Mouse (Mus musculus) heart, adult 2 months (tissue): ENCODE results near the gene Mreg. TPM values are rescaled to one million over a fixed set of nuclear protein-coding genes. Genes with fewer than 3 reads are reported as not detected.
A peak's percentile ranks its signal among the peaks of the same experiment; 100 is the strongest.
"Not testable (repeated sequence)": the region's sequence is repeated elsewhere in the genome, so short reads cannot be mapped to it uniquely, and the experiment has no call there.

Experiments
- DNase-seq, 2 experiments: peaks; one replicate each; pipeline ENCODE4 v3.0.0; 2021
- H3K27ac ChIP-seq: fragments of 200-600 bp; 2 replicates; pipeline ENCODE4 v1.8.1; 2022
- H3K27me3 ChIP-seq: fragments of 200-500 bp; 2 replicates; pipeline ENCODE4 v1.6.1; 2012; ENCODE audit warnings: mild to moderate bottlenecking, low read length, inconsistent platforms, mixed read lengths; ENCODE audit not compliant: control insufficient read depth, insufficient read depth
- H3K36me3 ChIP-seq: fragments of 200-500 bp; 2 replicates; pipeline ENCODE4 v1.6.1; 2012; ENCODE audit warnings: low read length, inconsistent platforms; ENCODE audit not compliant: control insufficient read depth, insufficient read depth
- H3K4me1 ChIP-seq: fragments of 200-500 bp; 2 replicates; pipeline ENCODE4 v1.6.1; 2011; ENCODE audit warnings: low read length; ENCODE audit not compliant: control insufficient read depth, insufficient read depth
- H3K4me3 ChIP-seq: fragments of 200-600 bp; 2 replicates; pipeline ENCODE4 v1.8.1; 2022
- H3K79me2 ChIP-seq: fragments of 200-500 bp; replicated peaks from 2 replicates; pipeline ENCODE4 v1.6.1; 2012; ENCODE audit warnings: mild to moderate bottlenecking, inconsistent platforms, low read length, moderate library complexity, mixed read lengths; ENCODE audit not compliant: control insufficient read depth, insufficient read depth
- H3K9ac ChIP-seq: fragments of 200-500 bp; 2 replicates; pipeline ENCODE4 v1.6.1; 2012; ENCODE audit warnings: low read depth, mild to moderate bottlenecking, control low read depth, inconsistent platforms, low read length, mixed read lengths
- CTCF ChIP-seq: fragments of 200-600 bp; IDR thresholded peaks from 2 replicates; pipeline ENCODE4 v1.8.1; 2022; ENCODE audit warnings: antibody characterized with exemption, mild to moderate bottlenecking, moderate library complexity
- EP300 ChIP-seq: fragments of 200-500 bp; IDR thresholded peaks from 2 replicates; pipeline ENCODE4 v1.6.1; 2011; ENCODE audit warnings: low read depth, low read length, control low read depth; ENCODE audit not compliant: insufficient read depth
- POLR2A ChIP-seq: fragments of 200-500 bp; IDR thresholded peaks from 2 replicates; pipeline ENCODE4 v1.6.1; 2011; ENCODE audit warnings: mild to moderate bottlenecking, low read depth, low read length, control low read depth; ENCODE audit not compliant: insufficient read depth
- WGBS: fragments of 180-500 bp; shearing (Covaris S2); methylation state at CpG from one replicate; pipeline ENCODE4 v1.1.7; 2018; 5-methylcytosine and 5-hydroxymethylcytosine counted together
- intact Hi-C: fragments of 180-260 bp; cut with DNase I; formaldehyde crosslinking; loops from one replicate; pipeline ENCODE4 v1.15.1; 2025
- polyA plus RNA-seq: library from polyadenylated mRNA; depleted of rRNA; stranded (reverse); fragments of >200 nt; gene quantifications from 2 replicates; pipeline ENCODE4 v1.2.3, GENCODE M21; 2012
- total RNA-seq, 2 experiments: library from RNA; stranded (reverse); gene quantifications; 2 replicates each; pipeline ENCODE4 v1.2.3; 2021

Mreg gene
- total and polyA plus RNA-seq, 3 experiments, result 14.9 to 34.8 (median 31.1) TPM

GRCm38 (mm10) chr1:72238016-72238580 is 26.0 kb upstream of the Mreg start:
- H3K9ac ChIP-seq, result no peak overlapping the region
- H3K36me3 ChIP-seq, result no peaks in the 10 kb centered on the region
- H3K4me3 ChIP-seq, result no peak overlapping the region
- intact Hi-C loops, result loop anchor here (5.0 kb wide), 1 partner anchor 69 kb away; the partner anchor contains the start of gene Xrcc5
- no peak for DNase-seq
- no peaks in the 10 kb centered on the region for H3K79me2 ChIP-seq
- WGBS, result 79% methylated on average over 10 of the region's 10 CpGs
- no peak overlapping the region for H3K27ac ChIP-seq
- TF ChIP-seq CTCF, result no peak
- no peak for TF ChIP-seq EP300
- TF ChIP-seq POLR2A, result no peak
- no peaks in the 10 kb centered on the region for H3K4me1 ChIP-seq
- H3K27me3 ChIP-seq, result no peaks in the 10 kb centered on the region

- DNase-seq, result no peak
- Histone ChIP-seq H3K79me2 (no peaks in the 10 kb centered on the region), H3K27me3 (no peaks in the 10 kb centered on the region), H3K9ac (no peak overlapping the region), H3K36me3 (no peaks in the 10 kb centered on the region), H3K27ac (no peak overlapping the region; the same call in 1 of the 2 replicates), H3K4me3 (no peak overlapping the region), H3K4me1 (no peaks in the 10 kb centered on the region)
- TF ChIP-seq EP300 (no peak), POLR2A (no peak), CTCF (no peak)
- 8% methylated on average over 13 of the region's 13 CpGs for WGBS
- intact Hi-C loops, result loop anchor here (5.0 kb wide), 1 partner anchor 70 kb away; the partner anchor contains the start of gene Xrcc5
These were observed 25.1 kb upstream of the Mreg start for GRCm38 (mm10) chr1:72237007-72237775.

- H3K79me2 ChIP-seq, H3K27me3 ChIP-seq, H3K4me1 ChIP-seq, H3K36me3 ChIP-seq: not testable (repeated sequence)
- peak; percentile 76 for TF ChIP-seq POLR2A
- TF ChIP-seq CTCF, result peak; percentile 13; the same call in 1 of the 2 replicates
- intact Hi-C loops, result loop anchor here (5.0 kb wide), 1 partner anchor 71 kb away; the partner anchor contains the start of gene Xrcc5
- peak; percentile 83 to 88 for DNase-seq
- under 1% methylated on average over 37 of the region's 50 CpGs for WGBS
- Histone ChIP-seq H3K27ac (peak overlapping the region; percentile 80), H3K4me3 (peak overlapping the region; percentile 57), H3K9ac (peak overlapping the region; percentile 77)
These were observed 24.4 kb upstream of the Mreg start for GRCm38 (mm10) chr1:72236363-72237006.

GRCm38 (mm10) chr1:72232592-72232991 is 20.5 kb upstream of the Mreg start:
- WGBS, result 77% methylated on average over 10 of the region's 10 CpGs
- DNase-seq, result not testable (repeated sequence)

GRCm38 (mm10) chr1:72228974-72229373 is 16.9 kb upstream of the Mreg start:
- no peak for DNase-seq
- WGBS, result 20% methylated on average over 3 of the region's 3 CpGs
- no peak overlapping the region for H3K4me3 ChIP-seq
- no peaks in the 10 kb centered on the region for H3K79me2 ChIP-seq
- intact Hi-C loops, result no loop called here
- no peak for TF ChIP-seq EP300
- no peak for TF ChIP-seq POLR2A
- no peak for TF ChIP-seq CTCF
- peaks cover 3% of the 10 kb centered on the region for H3K4me1 ChIP-seq
- no peak overlapping the region for H3K9ac ChIP-seq
- no peak overlapping the region for H3K27ac ChIP-seq
- H3K36me3 ChIP-seq, result no peaks in the 10 kb centered on the region
- H3K27me3 ChIP-seq, result no peaks in the 10 kb centered on the region; the same call in 1 of the 2 replicates

More at GRCm38 (mm10) chr1:72232592-72232991, 20.5 kb upstream of the Mreg start:
- H3K27ac ChIP-seq, H3K9ac ChIP-seq, intact Hi-C loops, H3K36me3 ChIP-seq, H3K4me3 ChIP-seq, H3K79me2 ChIP-seq, H3K4me1 ChIP-seq, H3K27me3 ChIP-seq: not testable (repeated sequence)
- TF ChIP-seq CTCF, result peak; percentile 54

GRCm38 (mm10) chr1:72227546-72227945 is 15.4 kb upstream of the Mreg start:
- no peak for DNase-seq
- H3K79me2 ChIP-seq, result no peaks in the 10 kb centered on the region
- H3K9ac ChIP-seq, result no peak overlapping the region
- H3K27me3 ChIP-seq, result no peaks in the 10 kb centered on the region; the same call in 1 of the 2 replicates
- no peak overlapping the region for H3K4me3 ChIP-seq
- 96% methylated on average over 5 of the region's 5 CpGs for WGBS
- intact Hi-C loops, result no loop called here
- H3K27ac ChIP-seq, result no peak overlapping the region
- no peaks in the 10 kb centered on the region for H3K36me3 ChIP-seq
- H3K4me1 ChIP-seq, result peaks cover 3% of the 10 kb centered on the region
- TF ChIP-seq EP300 (no peak), CTCF (no peak)
